Mouse (Mus musculus): ENCODE results near the gene L3mbtl2.
A peak's percentile ranks its signal among the peaks of the same experiment; 100 is the strongest.

L3mbtl2 gene

DNA sequence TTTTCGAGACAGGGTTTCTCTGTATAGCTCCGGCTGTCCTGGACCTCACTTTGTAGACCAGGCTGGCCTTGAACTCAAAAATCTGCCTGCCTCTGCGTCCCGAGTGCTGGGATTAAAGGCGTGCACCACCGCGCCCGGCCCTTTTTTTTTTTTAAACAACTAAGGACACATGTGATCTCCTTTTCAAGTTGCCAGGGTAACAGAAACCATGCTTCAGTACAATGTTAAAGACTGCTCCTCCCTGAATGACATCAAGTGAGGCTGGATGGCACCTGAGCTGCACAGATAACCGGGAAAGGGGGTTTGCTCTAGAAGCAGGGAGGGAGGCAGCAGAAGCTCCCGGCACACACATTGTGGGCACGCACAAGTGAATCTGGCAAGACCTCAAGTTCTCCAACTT, 45.3 kb downstream of the L3mbtl2 start:
- no peak for DNase-seq (ENCODE audit: low read depth, low spot score)

DNA sequence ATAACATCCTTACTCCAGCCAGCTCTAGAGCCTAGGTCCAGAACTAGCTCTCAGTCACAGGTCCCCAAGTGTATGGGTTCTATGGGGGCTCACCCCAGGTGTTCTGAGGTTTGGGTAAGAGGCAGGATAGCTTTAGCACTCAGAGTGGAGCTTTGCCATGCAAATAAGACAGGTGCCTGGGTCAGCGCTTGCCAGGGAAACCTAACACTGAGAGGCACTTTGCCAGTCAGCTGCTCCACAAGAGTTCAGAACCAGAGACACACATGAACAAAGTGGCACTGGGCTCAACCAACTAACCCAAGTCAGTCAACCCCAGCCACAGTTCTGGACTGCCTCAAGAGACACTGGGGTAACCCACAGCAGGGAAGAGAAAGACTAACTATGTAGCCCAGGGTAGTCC, 46.0 kb downstream of the L3mbtl2 start:
- no peak for DNase-seq (ENCODE audit: low read depth, low spot score)

DNA sequence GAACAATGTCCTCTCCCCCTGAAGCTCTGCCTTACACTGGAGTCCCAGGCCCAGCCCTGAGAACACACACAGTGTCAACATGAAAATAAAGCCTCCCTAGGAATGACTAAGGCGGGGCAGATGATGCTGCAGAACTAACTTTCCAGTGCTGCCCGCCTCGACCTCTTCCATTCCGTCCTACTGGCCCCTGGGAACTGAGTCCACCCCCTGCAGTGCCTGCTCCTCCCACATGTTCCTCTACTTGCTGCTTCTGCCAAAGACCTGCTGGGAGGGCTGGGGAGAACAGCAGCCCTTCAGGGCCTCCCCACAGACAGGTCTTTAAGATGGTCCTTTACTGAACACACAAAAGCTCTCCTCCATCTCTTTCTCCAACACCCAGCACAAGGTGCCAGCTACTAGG, 47.1 kb downstream of the L3mbtl2 start:
- DNase-seq (ENCODE audit: low read depth, low spot score): no peak

DNA sequence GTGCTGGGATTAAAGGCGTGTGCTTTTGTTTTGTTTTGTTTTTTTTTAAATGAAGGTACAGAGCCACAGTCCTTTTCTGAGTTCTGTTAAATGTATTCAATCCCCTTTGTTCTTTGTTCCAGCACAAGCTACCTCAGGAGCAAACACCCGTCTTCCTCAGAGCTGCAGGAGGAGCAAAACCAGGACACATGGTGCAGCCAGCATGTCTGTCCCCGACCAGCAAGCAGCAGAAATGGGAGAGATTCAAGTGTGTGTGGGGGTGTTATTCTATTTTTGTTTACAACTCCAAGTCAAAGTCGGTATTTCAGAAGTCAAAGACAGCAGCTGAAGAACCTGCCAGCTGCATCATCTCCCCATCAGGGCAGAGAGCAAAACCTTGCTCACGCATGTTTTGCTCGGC, 50.1 kb downstream of the L3mbtl2 start:
- DNase-seq (ENCODE audit: low read depth, low spot score): no peak

DNA sequence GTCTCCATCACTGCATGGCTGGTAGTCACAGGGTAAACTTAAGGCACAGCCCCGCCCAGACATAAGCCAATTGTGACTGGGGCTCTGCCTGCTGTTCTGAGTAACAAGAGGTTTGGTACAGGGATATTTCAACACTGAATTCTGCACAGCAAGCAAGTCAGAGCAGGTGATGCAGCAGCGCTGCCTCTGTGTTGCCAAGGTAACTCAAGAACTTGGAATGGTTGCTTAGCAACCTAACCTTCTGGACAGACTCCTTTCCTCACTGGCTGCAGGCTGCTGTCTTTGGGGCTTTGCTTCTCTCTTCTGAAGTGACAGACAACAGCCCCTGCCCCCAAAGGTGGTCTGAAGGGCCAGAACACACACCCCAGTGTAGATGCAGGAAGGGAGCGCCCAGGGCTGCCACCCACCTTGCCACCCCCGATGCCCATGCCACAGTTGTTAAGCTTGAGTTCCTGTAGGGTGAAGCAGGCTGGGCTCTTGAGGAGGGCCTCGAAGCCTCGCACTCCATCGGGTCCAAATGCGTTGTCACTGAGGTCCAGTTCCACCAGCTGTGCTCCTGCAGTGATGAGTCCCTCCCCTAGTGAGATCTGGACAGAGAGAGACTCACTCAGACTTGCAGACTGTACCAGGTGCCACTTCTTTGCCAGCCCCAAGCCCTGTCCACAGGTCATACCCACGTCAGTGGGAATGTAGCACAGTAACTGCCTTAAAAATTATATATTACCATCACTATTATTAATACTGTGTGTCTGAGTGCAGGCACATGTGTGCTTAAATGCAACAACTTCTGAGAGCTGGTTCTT, 54.8 kb downstream of the L3mbtl2 start:
- no peak for DNase-seq (ENCODE audit: low read depth, low spot score)

DNA sequence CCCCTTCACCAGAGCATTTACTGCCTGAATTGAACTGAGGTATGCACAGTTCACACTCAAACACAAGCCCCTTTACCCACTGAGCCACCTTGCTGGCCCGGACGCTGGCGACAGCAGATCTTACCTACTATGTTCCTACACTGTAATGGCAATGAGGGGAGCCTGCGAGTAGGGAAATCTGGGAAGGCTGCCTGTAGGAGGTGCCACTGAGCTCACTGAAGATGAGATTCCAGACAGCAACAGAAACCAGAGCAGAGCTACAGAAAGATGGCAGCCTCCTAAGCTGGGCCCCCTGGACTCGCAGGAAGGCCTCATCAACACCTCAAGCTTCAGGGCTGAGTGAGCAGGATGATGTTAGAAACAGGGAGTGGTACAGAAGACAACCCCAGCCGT, 55.4 kb downstream of the L3mbtl2 start:
- DNase-seq (ENCODE audit: low read depth, low spot score): peak; percentile 27

DNA sequence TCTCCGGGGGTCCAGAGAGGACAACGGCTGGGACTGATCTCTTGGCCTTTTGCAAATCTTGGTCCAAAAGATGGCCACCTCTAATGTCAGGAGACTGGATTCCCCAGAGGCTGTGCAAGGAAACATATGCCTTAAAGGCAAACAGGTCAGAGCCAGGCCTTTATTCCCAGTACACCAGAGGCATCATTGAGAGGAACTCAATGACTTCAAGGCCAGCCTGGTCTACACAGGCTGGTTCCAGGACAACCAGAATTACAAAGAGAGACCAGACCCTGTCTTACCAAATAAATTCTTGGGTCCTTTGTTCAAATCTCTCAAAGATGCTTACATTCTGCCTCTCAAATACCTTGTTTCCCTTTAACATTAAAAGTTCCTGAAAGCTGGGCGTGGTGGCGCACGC, 58.7 kb downstream of the L3mbtl2 start:
- no peak for DNase-seq (ENCODE audit: low read depth, low spot score)

DNA sequence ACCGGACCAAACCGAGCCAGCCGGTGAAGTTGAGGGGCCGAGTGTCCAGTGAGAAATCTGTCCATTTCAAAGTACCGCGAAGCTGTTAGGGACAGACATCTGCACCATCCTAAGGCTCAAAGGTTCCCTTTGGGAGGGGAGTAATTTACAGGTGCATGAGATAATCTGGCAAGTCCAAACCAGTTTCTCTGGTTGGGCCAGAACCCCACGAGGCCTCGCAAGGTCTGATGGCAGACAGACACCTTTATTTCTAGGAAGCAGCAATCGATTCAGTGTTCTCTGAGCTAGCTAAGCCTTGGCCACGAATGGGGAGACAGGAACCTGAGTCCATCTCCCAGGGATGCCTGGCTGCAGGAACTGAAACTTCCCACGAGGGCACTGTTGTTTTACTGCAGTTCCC, 60.0 kb downstream of the L3mbtl2 start:
- DNase-seq (ENCODE audit: low read depth, low spot score): no peak

DNA sequence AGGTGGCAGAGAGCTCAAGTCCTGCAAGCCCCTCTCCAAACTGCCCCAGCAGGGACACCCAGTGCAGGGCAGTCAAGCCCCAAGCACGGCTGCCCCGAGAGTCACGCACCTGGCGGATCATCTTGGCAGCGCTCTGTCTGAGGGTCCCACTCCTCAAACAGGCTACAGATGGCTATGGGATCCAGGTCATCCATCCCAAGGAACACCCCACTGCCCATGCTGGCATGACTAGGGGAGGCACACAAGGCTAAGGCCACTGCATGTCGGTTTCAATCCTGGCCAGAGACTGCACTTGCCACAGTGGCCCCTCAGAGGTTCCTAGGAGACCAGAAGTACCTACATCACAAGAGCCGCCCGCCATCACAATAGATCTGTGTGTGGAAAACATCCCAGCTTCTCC, 62.3 kb downstream of the L3mbtl2 start:
- DNase-seq (ENCODE audit: low read depth, low spot score): no peak

DNA sequence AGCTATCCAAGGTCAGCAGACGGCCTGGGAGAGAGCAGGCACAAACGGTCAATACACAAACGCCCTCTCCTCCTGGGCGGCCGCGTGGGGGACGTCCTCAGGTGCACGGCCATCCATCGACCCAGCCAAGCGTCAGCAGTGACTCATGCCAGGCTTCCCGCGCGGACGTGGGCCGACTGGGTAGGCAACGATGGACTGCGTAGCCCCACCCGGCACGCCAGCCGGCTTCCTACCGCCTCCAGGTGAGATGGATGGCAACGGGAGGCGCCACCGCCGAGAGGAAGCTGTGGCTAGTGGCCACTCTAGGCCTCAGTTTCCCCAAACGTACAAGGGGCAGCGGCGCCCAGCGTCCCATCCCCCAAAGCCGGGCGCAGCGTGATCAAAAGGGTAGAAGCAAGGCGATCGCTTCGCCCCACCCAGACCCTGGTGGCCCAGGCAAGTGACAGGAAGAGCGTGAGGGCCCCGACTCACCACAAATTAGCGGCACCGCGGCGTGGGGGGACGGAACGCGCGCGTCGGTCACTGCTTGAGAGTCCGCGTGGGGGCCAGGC, 65.6 kb downstream of the L3mbtl2 start:
- DNase-seq (ENCODE audit: low read depth, low spot score): peak; percentile 29

DNA sequence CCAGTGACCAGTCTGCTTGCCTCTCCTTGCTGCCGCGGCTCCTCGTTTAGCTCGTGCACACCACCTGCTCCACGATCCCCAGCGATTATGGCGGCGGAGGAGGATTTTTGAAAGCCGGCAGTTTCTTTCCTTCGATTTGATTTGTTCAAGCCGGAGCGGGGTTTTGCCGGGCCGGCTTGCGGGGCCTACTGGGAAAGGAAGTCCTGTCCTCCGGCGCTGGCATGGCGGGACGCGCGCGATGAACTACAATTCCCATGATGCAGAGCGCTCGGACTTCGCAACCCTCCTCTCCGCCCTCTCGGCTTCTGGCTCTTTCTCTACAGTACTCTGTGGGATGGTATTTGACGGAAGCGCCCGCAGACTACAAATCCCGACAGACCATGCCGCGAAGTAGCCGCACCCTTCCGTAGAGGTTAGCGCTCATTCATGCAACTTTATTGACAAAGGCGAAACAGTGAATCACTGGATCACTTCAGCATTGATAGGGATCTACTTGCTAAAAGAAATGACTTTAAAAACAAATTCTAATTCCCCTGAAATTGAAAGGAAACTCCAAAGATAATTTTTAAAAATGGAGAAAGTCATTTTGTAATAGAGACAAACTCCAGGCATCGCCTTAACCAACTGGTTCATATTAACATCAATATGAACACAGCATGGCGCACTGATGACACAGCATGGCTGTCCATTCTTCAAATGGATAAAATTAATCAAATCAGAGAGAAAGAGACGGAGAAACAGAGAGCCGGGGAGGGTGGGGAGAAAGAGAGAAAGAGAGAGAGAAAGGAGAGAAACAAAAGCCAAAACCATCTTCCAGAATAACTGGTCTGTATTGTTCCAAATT, 66.3 kb downstream of the L3mbtl2 start:
- DNase-seq (ENCODE audit: low read depth, low spot score): peak; percentile 99

DNA sequence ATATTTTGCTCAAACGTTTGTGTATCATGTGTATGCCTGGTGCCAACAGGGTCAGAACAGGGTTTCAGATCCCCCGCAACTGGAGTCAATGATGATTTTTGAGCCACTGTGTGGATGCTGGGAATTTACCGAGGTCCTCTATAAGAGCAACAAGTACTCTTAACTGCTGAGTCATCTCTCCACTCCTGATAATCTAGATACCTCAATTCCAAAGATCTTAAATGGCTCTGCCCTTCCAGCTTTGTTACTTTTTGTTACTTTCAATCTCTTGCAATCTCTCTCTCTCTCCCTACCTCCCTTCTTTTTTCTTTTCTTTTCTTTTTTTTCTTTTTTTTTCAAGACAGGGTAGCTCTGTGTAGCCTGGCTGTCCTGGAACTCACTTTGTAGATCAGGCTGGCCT, 71.4 kb downstream of the L3mbtl2 start:
- DNase-seq (ENCODE audit: low read depth, low spot score): peak; percentile 14

Measured in 3T3-L1 (cell line).